ENCODE assay signal across 13 mouse cellular contexts in the genomic region with DNA sequence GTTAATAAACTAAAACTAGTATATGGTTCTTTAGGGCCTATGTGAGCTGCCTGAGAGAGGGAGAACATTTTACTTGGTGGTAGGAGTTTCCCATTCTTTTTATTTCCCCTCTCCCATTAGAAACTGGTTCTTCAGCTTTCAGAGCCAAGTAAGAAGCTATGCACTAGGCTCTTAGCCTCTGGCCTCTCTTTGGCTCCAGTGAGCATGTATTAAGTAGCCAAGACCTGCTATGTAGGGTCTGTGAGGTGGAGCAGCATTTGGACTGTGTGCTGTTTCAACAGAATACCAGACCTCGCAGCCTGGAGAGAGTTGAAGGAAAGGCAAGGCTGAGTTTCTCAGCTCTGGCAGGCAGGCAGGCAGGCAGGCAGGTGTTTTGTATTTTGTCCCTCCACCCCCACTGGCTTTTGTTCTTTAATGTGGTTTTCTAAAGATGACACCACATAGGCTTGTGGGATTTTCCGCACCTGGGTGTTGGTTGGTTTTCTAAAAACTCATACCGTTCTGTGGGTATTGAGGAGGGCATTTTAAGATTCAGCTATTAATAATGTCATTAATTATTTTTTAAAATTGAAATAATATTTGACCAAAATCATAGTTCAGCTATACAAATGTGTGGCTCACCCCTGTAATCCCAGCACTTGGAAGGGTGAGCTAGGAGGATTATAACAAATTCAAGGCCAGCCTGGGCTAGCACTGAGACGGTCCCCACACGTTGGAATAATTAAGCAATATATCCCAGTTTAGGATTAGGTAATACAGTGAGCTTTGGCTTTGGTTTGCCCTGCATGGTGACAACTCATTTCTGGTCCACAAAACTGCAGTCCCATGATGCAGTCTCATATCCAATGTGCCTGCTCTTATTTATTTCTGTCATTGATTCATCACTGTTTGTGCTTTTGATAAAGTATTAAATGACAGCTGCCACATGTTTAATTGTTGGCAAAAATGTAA.
DNase-seq lines count a peak whose midpoint lies in the region; ATAC-seq lines count a peak whose summit lies in the region.
"Had no signal": no experiment of that assay in that cellular context is flagged by ENCODE, and none has a peak within 500 bp of the region (broad histone marks: within the 10 kb centered on the region; RNA-seq: fewer than 3 reads in every experiment).

No protein-coding gene starts in this region.

- DNase-seq in limb, embryonic 10.5 days (ENCODE audit: low spot score), result no peak
- DNase-seq in kidney, postnatal 10 days, result peak; percentile 38
- peak; percentile 80 for DNase-seq in thymus, postnatal 0 days (ENCODE audit: low spot score)
- no peak for DNase-seq in adrenal gland, postnatal 36 days
- DNase-seq in ovary, adult 18-20 months (ENCODE audit: low spot score), result no peak
- DNase-seq in layer of hippocampus, postnatal 36 days, result no peak
- DNase-seq: forebrain, postnatal 0 days; left cerebral cortex, postnatal 4 days had no signal

- H3K27ac ChIP-seq in limb, embryonic 15.5 days, result 0 out of 2 replicates have a peak overlapping the region, but pooled peaks have one; percentile 5
- no peak overlapping the region for H3K27ac ChIP-seq in limb, embryonic 10.5 days
- peak overlapping the region; percentile 78 for H3K27ac ChIP-seq in brown adipose tissue, adult 24 weeks (replicated peaks; ENCODE audit: low read depth, low read length)
- H3K27ac ChIP-seq: heart, embryonic 13.5 days; neural tube, embryonic 15.5 days had no signal

- H3K9ac ChIP-seq in limb, embryonic 15.5 days, result no peak overlapping the region
- H3K9ac ChIP-seq: forebrain, postnatal 0 days; heart, embryonic 13.5 days; neural tube, embryonic 15.5 days had no signal

- H3K9me3 ChIP-seq in limb, embryonic 15.5 days, result no peaks in the 10 kb centered on the region
- H3K9me3 ChIP-seq in limb, embryonic 10.5 days (replicated peaks), result 0 out of 2 replicates have a peak, but pooled peaks cover 3% of the 10 kb centered on the region
- H3K9me3 ChIP-seq: heart, embryonic 13.5 days; neural tube, embryonic 15.5 days had no signal

- H3K4me2 ChIP-seq in limb, embryonic 15.5 days, result no peak overlapping the region
- H3K4me2 ChIP-seq: heart, embryonic 13.5 days; neural tube, embryonic 15.5 days had no signal

- no peaks in the 10 kb centered on the region for H3K36me3 ChIP-seq in limb, embryonic 15.5 days
- peaks cover 7% of the 10 kb centered on the region; the same call in 1 of the 2 replicates for H3K36me3 ChIP-seq in limb, embryonic 10.5 days
- H3K36me3 ChIP-seq: neural tube, embryonic 15.5 days had no signal

- no peak overlapping the region for H3K4me3 ChIP-seq in limb, embryonic 15.5 days
- no peak overlapping the region for H3K4me3 ChIP-seq in limb, embryonic 10.5 days
- H3K4me3 ChIP-seq in brown adipose tissue, adult 24 weeks (ENCODE audit: insufficient read depth, low read depth, low read length), result no peak overlapping the region
- H3K4me3 ChIP-seq: heart, embryonic 13.5 days; neural tube, embryonic 15.5 days had no signal

- H3K4me1 ChIP-seq in limb, embryonic 15.5 days, result peaks cover 37% of the 10 kb centered on the region
- H3K4me1 ChIP-seq in limb, embryonic 10.5 days, result peaks cover 21% of the 10 kb centered on the region
- peaks cover 31% of the 10 kb centered on the region for H3K4me1 ChIP-seq in brown adipose tissue, adult 24 weeks (ENCODE audit: control insufficient read depth, insufficient read depth, insufficient read length, low read length)

- ATAC-seq in limb, embryonic 15.5 days (ENCODE audit: insufficient number of reproducible peaks, low FRiP score, low TSS enrichment, low read depth), result no peak
- ATAC-seq: forebrain, postnatal 0 days; hindbrain, embryonic 16.5 days had no signal

- 58% methylated on average over 5 of the region's 5 CpGs for WGBS in limb, embryonic 15.5 days
- WGBS in limb, embryonic 10.5 days, result 87% methylated on average over 5 of the region's 5 CpGs

- H3K27me3 ChIP-seq in limb, embryonic 15.5 days, result no peaks in the 10 kb centered on the region
- no peaks in the 10 kb centered on the region for H3K27me3 ChIP-seq in limb, embryonic 10.5 days (ENCODE audit: low read depth, poor library complexity, severe bottlenecking)
- H3K27me3 ChIP-seq: heart, embryonic 13.5 days; neural tube, embryonic 15.5 days had no signal

Comparison
In these comparisons a context has a peak if more than half of its experiments do, and no peak if none do; other contexts are left out.
1. DNase-seq: peak in kidney, postnatal 10 days (single experiment) and thymus, postnatal 0 days (single experiment); none in limb, embryonic 10.5 days (single experiment), adrenal gland, postnatal 36 days (0 of 2), ovary, adult 18-20 months (single experiment) and layer of hippocampus, postnatal 36 days (0 of 2).